Mouse (Mus musculus): ENCODE data around the gene Gas7. TPM values are rescaled to one million over a fixed set of nuclear protein-coding genes. Genes with fewer than 3 reads are reported as not detected.

The Gas7 gene
- polyA plus RNA-seq, 1 experiment from 2014 or later, result 3.5 TPM

DNA sequence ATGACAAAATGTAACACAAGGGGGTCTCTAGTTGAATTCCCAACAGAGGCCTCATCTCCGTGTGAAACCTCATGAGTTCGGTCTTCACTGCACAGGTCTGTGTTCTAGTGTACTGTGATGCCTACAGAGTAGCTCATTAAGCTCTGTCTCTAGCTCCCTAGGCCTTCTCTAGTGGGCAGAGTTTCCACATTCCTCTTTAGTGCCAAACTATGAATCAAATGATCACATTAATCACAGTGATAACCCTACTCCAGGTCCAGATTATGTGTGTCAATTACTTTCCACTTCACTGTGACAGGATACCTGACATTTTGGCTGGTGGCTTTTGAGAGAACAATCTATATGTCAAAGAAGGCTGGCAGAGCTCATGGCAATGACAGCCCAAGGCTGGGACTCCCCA, 44.9 kb downstream of the Gas7 start:
- no peak for ATAC-seq (ENCODE audit: low FRiP score, low read depth)
- Histone ChIP-seq H3K4me1 (no peaks in the 10 kb centered on the region), H3K9ac (replicated peaks) (no peak overlapping the region), H3K27me3 (no peaks in the 10 kb centered on the region), H3K36me3 (no peaks in the 10 kb centered on the region), H3K4me2 (replicated peaks) (no peak overlapping the region), H3K9me3 (no peaks in the 10 kb centered on the region), H3K4me3 (no peak overlapping the region), H3K27ac (replicated peaks) (no peak overlapping the region)
- WGBS, result 91% methylated on average over 2 of the region's 2 CpGs

DNA sequence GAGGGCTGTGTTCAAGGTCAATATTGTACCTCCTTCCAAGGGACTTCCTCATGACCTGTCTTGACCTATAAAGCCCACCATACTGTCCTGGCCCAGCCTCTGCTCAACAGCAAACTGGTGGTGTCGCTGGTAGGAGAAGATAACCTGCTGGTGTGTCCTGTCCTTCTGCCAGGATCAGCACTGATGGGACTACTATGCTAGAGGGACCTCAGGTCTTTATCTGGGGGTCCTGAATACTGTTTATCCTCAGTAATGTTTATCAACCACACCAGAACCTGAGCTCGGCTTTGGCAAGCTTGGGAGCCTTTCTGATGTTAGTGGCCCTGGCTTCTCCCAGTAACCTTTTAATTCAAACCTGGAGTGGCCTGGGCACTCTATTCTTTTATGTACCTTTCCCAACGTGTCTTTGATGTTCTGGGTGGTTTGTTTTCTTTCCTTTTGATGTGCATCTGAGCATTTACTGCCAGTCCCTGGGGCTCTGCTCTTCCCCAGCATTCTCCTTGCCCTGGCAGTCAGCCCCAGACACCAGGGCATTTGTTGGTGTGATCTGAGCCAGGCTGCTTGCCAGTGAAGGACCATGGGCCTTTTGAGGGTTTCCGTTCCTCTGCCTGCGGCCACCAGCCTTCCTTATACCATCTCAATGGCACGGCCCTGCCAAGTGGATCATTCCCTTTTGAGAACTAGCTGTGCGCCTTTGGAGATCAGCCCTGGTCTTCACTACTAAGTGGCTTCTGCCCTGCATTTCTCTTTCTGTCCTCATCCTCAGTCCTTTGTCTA, 46.4 kb downstream of the Gas7 start:
- no peak overlapping the region for H3K27ac ChIP-seq (replicated peaks)
- H3K4me1 ChIP-seq, result no peaks in the 10 kb centered on the region
- no peaks in the 10 kb centered on the region for H3K36me3 ChIP-seq
- ATAC-seq (ENCODE audit: low FRiP score, low read depth), result no peak
- no peaks in the 10 kb centered on the region for H3K9me3 ChIP-seq
- no peak overlapping the region for H3K4me2 ChIP-seq (replicated peaks)
- no peaks in the 10 kb centered on the region for H3K27me3 ChIP-seq
- no peak overlapping the region for H3K4me3 ChIP-seq
- 85% methylated on average over 7 of the region's 7 CpGs for WGBS
- no peak overlapping the region for H3K9ac ChIP-seq (replicated peaks)

DNA sequence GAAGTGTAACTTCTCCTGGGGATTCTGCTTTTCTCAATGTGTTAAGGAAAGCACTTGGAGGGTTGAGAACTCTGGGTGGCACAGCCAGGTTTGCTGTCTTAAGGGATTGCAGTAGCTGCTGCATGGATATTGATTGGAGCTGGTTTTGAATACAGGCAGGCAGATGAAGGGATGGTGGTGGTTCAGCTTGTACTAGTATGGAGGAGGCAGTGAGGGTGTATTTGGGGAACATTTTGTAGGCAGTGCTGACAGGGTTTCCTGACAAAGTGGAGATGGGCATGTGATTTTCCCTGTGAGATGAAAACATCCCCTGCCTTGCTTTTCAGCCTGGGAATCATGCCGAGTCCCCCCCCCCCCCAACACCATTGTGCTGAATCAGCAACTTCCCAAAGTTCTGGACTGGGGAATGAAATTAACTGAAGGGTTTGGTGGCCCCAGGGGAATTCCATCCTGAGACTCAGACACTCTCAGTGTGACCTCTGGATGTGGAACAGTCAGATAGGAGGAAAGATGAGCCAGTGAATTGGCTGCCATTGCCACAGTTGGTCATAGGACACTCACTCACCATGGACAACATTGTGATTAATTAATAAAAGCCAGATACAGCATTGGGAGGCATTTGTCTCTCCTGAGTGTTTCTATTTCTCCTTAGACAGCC, 54.1 kb downstream of the Gas7 start:
- Histone ChIP-seq H3K36me3 (no peaks in the 10 kb centered on the region), H3K9ac (replicated peaks) (no peak overlapping the region), H3K9me3 (no peaks in the 10 kb centered on the region), H3K27ac (replicated peaks) (no peak overlapping the region), H3K4me1 (no peaks in the 10 kb centered on the region), H3K4me2 (replicated peaks) (no peak overlapping the region), H3K4me3 (no peak overlapping the region), H3K27me3 (no peaks in the 10 kb centered on the region)
- WGBS, result 64% methylated on average over 1 of the region's 1 CpGs
- ATAC-seq (ENCODE audit: low FRiP score, low read depth), result no peak

DNA sequence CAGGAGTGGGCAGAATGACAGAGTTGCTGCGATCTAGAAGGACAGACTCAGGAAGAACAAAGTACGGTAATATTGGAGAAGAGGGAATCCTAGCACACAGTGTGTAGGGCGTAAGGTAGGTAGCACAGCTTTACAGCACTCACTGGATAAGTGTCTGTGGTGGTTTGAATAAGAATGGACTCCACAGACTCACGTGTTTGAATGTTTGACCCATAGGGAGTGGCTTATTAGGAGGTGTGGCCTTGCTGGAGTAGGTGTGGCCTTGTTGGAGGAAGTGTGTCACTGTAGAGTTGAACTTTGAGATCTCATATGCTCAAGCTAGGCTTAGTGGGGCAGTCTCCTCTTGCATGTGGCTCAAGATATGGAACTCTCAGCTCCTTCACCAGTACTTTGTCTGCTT, 55.6 kb downstream of the Gas7 start:
- Histone ChIP-seq H3K36me3 (no peaks in the 10 kb centered on the region), H3K27me3 (no peaks in the 10 kb centered on the region), H3K9ac (replicated peaks) (no peak overlapping the region), H3K4me2 (replicated peaks) (no peak overlapping the region), H3K4me3 (no peak overlapping the region), H3K4me1 (no peaks in the 10 kb centered on the region), H3K9me3 (no peaks in the 10 kb centered on the region), H3K27ac (replicated peaks) (no peak overlapping the region)
- WGBS, result 88% methylated on average over 4 of the region's 4 CpGs
- no peak for ATAC-seq (ENCODE audit: low FRiP score, low read depth)

DNA sequence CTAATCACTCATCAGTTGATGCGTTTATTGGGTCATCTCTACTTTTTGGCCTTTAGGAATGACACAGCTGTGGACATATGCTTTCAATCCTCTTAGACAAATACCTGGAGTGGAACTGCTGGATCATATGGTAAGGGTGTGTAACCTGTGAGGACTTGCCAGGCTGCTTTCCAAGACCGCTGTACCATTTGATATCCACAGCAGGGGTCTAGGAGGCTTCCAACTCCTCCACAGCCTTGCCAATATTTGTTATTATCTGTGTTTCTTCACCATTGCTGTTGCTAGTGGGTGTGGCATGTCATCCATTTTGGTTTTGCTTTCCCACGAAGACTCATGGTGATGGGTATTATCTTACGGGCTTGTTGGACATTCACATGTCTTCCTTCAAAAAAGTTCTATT, 57.8 kb downstream of the Gas7 start:
- ATAC-seq (ENCODE audit: low FRiP score, low read depth), result no peak
- H3K27me3 ChIP-seq, result no peaks in the 10 kb centered on the region
- no peak overlapping the region for H3K27ac ChIP-seq (replicated peaks)
- no peak overlapping the region for H3K9ac ChIP-seq (replicated peaks)
- no peaks in the 10 kb centered on the region for H3K36me3 ChIP-seq
- H3K4me1 ChIP-seq, result no peaks in the 10 kb centered on the region
- 89% methylated on average over 4 of the region's 4 CpGs for WGBS
- no peak overlapping the region for H3K4me3 ChIP-seq
- H3K4me2 ChIP-seq (replicated peaks), result no peak overlapping the region
- no peaks in the 10 kb centered on the region for H3K9me3 ChIP-seq

DNA sequence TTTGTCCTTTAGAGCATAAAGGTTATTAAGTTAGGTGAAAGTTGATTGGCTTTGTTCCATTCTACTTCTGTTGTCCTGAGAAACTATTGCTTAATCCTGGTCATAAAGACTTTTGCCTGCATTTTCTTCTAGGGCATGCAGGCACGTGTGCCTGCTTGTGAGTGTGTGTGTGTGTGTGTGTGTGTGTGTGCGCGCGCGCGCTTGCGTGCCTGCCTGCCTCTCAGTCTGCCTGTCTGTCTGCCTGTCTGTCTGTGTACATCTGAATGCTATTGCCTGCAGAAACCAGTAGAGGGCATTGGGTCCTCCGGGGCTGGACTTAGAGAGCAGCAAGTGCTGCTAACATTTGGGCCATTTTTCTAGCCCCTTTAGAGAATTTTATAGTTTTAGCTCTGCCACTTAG, 59.2 kb downstream of the Gas7 start:
- H3K4me1 ChIP-seq, result no peaks in the 10 kb centered on the region
- WGBS, result 93% methylated on average over 8 of the region's 8 CpGs
- H3K4me2 ChIP-seq (replicated peaks), result no peak overlapping the region
- no peak overlapping the region for H3K4me3 ChIP-seq
- no peak overlapping the region for H3K9ac ChIP-seq (replicated peaks)
- no peaks in the 10 kb centered on the region for H3K9me3 ChIP-seq
- H3K36me3 ChIP-seq, result no peaks in the 10 kb centered on the region
- ATAC-seq (ENCODE audit: low FRiP score, low read depth), result no peak
- no peak overlapping the region for H3K27ac ChIP-seq (replicated peaks)
- H3K27me3 ChIP-seq, result no peaks in the 10 kb centered on the region

DNA sequence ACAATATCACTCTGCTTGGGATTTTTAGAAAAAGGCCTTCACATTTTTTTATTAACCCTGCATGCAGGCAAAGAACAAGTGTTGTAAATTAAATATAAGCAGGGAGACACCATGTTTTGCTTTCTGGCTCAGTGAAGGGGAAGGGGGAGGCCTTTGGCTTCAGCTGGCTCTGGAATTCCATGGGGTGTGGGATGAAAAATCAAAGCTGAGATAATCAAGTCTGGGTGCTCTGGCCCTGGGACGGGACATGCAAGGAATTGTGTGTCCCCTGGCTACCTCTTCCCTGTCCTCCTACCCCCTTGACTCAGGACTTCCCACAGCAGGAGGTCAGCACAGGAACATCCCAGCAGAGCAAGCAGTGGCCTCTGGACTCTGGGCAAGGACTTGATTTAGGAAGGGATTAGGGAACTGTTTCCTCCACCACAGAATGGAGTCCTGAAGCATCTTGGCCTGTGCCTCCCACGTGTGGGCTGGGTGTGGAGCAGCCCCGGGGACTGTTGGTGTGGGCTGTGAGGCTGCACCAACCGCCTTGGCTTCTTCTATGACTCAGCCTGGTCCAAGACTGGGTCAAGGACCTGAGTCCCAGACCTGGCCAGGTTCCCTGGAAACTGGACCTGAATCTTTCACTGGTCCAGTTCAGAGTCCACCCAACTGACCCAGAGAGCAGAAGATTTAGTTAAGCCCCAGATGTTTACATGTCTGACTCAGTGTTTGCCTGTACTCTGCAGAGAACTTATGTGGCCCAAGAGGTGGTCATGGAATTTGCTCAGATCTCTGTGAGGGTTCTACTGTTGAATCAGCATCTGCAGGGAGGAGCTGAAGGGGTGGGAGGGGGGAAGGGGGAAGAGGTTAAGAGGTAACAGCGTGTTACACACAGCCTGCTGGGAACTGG, 60.0 kb downstream of the Gas7 start:
- ATAC-seq (ENCODE audit: low FRiP score, low read depth), result no peak
- H3K27ac ChIP-seq (replicated peaks), result no peak overlapping the region
- no peaks in the 10 kb centered on the region for H3K4me1 ChIP-seq
- H3K9me3 ChIP-seq, result no peaks in the 10 kb centered on the region
- no peak overlapping the region for H3K4me3 ChIP-seq
- 43% methylated on average over 5 of the region's 5 CpGs for WGBS
- H3K27me3 ChIP-seq, result no peaks in the 10 kb centered on the region
- no peaks in the 10 kb centered on the region for H3K36me3 ChIP-seq
- no peak overlapping the region for H3K9ac ChIP-seq (replicated peaks)
- H3K4me2 ChIP-seq (replicated peaks), result no peak overlapping the region

DNA sequence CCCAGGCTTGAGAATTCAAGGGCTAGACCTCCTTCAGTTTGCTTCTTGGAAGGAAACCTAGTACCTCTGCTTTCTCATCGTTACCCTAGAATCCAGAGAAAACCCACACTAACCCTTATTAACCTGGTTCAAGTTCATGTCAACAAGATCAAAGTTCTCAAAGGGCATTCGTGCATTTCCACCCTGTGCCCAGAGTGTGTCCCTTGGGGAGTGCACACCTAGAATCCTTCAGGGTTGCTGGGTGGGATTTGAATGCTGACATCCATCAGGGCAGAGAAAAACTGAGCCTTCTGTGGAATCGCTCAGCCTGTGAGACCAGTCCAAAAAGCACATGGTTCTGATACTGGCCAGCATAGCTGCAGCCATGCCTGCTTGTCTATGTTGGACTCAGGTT, 60.7 kb downstream of the Gas7 start:
- no peaks in the 10 kb centered on the region for H3K9me3 ChIP-seq
- ATAC-seq (ENCODE audit: low FRiP score, low read depth), result no peak
- no peak overlapping the region for H3K4me2 ChIP-seq (replicated peaks)
- H3K27me3 ChIP-seq, result no peaks in the 10 kb centered on the region
- no peak overlapping the region for H3K4me3 ChIP-seq
- no peak overlapping the region for H3K27ac ChIP-seq (replicated peaks)
- H3K9ac ChIP-seq (replicated peaks), result no peak overlapping the region
- no peaks in the 10 kb centered on the region for H3K4me1 ChIP-seq
- WGBS, result 84% methylated on average over 3 of the region's 3 CpGs
- no peaks in the 10 kb centered on the region for H3K36me3 ChIP-seq

DNA sequence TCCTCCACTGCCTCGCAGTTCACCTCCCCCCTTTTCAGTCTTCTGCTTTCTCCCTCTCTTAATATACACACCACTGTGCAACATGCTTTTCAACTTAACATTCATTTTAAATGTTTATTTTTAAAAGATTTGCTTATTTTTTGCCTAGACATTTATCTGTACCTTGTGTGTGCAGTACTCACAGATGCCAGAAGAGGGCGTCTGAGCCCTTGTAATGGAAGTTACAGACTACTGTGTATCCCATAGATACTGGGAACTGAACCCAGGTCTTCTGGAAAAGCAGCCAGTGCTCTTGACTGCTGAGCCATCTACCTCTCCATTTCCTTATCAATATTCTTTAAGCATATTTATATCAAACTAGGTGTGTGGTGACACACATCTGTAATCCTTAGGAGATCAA, 62.5 kb downstream of the Gas7 start:
- Histone ChIP-seq H3K36me3 (no peaks in the 10 kb centered on the region), H3K9ac (replicated peaks) (no peak overlapping the region), H3K27ac (replicated peaks) (no peak overlapping the region), H3K27me3 (no peaks in the 10 kb centered on the region), H3K4me1 (no peaks in the 10 kb centered on the region), H3K9me3 (no peaks in the 10 kb centered on the region), H3K4me2 (replicated peaks) (no peak overlapping the region), H3K4me3 (no peak overlapping the region)
- 69% methylated on average over 2 of the region's 2 CpGs for WGBS
- no peak for ATAC-seq (ENCODE audit: low FRiP score, low read depth)

DNA sequence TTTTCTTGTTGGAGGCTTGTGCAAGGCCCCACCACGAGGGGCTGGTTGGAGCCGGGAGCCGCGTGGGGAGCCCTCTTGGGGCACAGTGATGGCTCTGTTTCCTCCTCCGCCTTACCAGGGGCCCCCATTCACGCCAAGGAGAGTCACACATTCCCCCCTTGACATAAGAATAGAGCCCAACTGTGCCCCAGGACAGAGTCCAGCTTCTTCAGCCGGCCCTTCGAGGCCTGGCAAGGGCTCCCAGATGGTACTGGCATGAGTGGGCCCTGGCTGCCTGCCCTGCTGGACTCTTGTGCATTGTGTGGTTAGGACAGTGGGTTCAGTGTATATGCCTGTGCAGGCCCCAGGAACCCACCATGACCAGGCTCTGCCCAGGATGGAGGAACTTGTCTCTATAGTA, 63.7 kb downstream of the Gas7 start:
- H3K4me3 ChIP-seq, result no peak overlapping the region
- H3K9ac ChIP-seq (replicated peaks), result no peak overlapping the region
- no peak for ATAC-seq (ENCODE audit: low FRiP score, low read depth)
- H3K9me3 ChIP-seq, result no peaks in the 10 kb centered on the region
- H3K4me1 ChIP-seq, result no peaks in the 10 kb centered on the region
- no peaks in the 10 kb centered on the region for H3K27me3 ChIP-seq
- H3K4me2 ChIP-seq (replicated peaks), result no peak overlapping the region
- WGBS, result 90% methylated on average over 8 of the region's 8 CpGs
- H3K36me3 ChIP-seq, result no peaks in the 10 kb centered on the region
- no peak overlapping the region for H3K27ac ChIP-seq (replicated peaks)

DNA sequence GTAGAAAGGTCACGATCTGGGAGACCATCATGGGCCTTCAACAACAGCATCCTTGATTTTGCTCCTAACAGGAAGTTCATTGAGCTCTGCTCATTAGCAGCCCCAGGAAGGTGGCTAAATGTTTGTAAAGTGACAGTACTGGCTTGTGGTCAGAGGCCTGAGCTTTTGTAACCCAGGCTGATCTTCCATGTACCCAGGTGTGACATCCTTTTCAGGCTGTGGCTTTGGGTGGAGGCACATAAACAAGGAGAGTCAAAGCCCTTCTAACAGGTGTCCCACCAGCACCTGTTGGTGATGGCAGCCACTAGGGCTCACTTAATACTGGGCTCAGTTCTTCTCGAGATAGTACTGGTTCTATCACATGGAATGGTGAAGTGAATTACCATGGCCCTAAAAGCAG, 67.4 kb downstream of the Gas7 start:
- H3K4me1 ChIP-seq, result no peaks in the 10 kb centered on the region
- H3K9ac ChIP-seq (replicated peaks), result no peak overlapping the region
- H3K9me3 ChIP-seq, result no peaks in the 10 kb centered on the region
- H3K4me2 ChIP-seq (replicated peaks), result no peak overlapping the region
- ATAC-seq (ENCODE audit: low FRiP score, low read depth), result no peak
- no peaks in the 10 kb centered on the region for H3K36me3 ChIP-seq
- no peak overlapping the region for H3K4me3 ChIP-seq
- WGBS, result 90% methylated on average over 2 of the region's 2 CpGs
- H3K27ac ChIP-seq (replicated peaks), result no peak overlapping the region
- no peaks in the 10 kb centered on the region for H3K27me3 ChIP-seq

DNA sequence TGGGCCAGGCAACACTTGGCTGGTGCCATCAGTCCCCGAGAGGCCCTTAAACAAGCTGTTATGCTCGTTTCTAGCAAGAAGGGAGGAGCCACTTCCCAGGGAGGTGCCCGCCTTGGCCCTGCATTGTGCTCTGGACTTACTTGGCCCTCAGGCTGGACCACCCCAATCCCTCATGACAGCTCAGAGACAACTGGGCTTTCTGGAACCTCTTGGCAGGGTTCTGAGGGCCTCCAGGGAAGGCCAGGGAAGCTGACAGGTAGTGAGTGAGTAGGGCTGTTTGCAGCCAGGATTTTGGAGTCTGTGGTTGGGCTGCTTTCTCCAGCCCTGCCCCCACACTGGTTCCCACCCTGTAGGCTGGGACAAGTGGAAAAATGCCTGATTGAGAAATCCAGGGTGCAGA, 68.6 kb downstream of the Gas7 start:
- Histone ChIP-seq H3K27ac (replicated peaks) (no peak overlapping the region), H3K9me3 (no peaks in the 10 kb centered on the region), H3K27me3 (no peaks in the 10 kb centered on the region), H3K9ac (replicated peaks) (no peak overlapping the region), H3K4me3 (no peak overlapping the region), H3K4me1 (no peaks in the 10 kb centered on the region), H3K36me3 (no peaks in the 10 kb centered on the region), H3K4me2 (replicated peaks) (no peak overlapping the region)
- no peak for ATAC-seq (ENCODE audit: low FRiP score, low read depth)
- 40% methylated on average over 3 of the region's 3 CpGs for WGBS
